Mouse (Mus musculus) small intestine, adult 2 months (tissue): ENCODE results near the gene Slc16a2.

Source experiments
- CTCF ChIP-seq: fragments of 200-500 bp; IDR thresholded peaks from 2 replicates; pipeline ENCODE4 v1.5.1; 2012; ENCODE audit warnings: low read depth, mild to moderate bottlenecking, control low read depth, inconsistent platforms, low read length, moderate library complexity, mixed read lengths; ENCODE audit not compliant: insufficient replicate concordance, insufficient read length; ENCODE audit errors: extremely low read depth
- POLR2A ChIP-seq: fragments of 200-500 bp; IDR thresholded peaks from 2 replicates; pipeline ENCODE4 v1.6.1; 2012; ENCODE audit warnings: low read depth, mild to moderate bottlenecking, control low read depth, inconsistent platforms, low read length, moderate library complexity

- TF ChIP-seq POLR2A (no peak), CTCF (no peak)
These were observed 102.1 kb downstream of the Slc16a2 start for GRCm38 (mm10) chrX:103719618-103720185.
